Mouse (Mus musculus): ENCODE measurements around the gene Them7.

- TF ChIP-seq CTCF (IDR thresholded peaks at IDR 0.05; ENCODE audit: low read depth), result no peak
- no peak for TF ChIP-seq EP300 (IDR thresholded peaks at IDR 0.05; ENCODE audit: low read depth)
Observed at GRCm38 (mm10) chr2:105263219-105263618, 39.1 kb downstream of the Them7 start.

All from heart, postnatal 0 days (tissue).